Mouse (Mus musculus) lung, adult 2 months (tissue): ENCODE measurements at regions not wholly inside any gene's neighbourhood (a gene's known extent, or its start where the extent isn't known, plus 50 kb on each side); places are given as distances from the start of the nearest gene placed in this dataset.

ENCODE experiments used
- DNase-seq: peaks from one replicate; pipeline ENCODE4 v3.0.0; 2022
- H3K4me1 ChIP-seq: fragments of 200-500 bp; 2 replicates; pipeline ENCODE4 v1.6.1; 2011; ENCODE audit warnings: low read length; ENCODE audit not compliant: control insufficient read depth, insufficient read depth
- H3K4me3 ChIP-seq: fragments of 200-500 bp; replicated peaks from 2 replicates; pipeline ENCODE3; 2011; ENCODE audit warnings: low read depth, mild to moderate bottlenecking, control low read depth, low read length; ENCODE audit errors: extremely low read depth
- CTCF ChIP-seq: fragments of 200-500 bp; IDR thresholded peaks from 2 replicates; pipeline ENCODE4 v1.5.1; 2011; ENCODE audit warnings: mild to moderate bottlenecking, low read length, control low read depth; ENCODE audit not compliant: insufficient read depth
- POLR2A ChIP-seq: fragments of 200-500 bp; IDR thresholded peaks from 2 replicates; pipeline ENCODE4 v1.6.1; 2011; ENCODE audit warnings: low read depth, mild to moderate bottlenecking, control low read depth, low read length, borderline replicate concordance; ENCODE audit errors: extremely low read depth
- WGBS: fragments of 180-500 bp; shearing (Covaris S2); methylation state at CpG from one replicate; pipeline ENCODE4 v1.1.7; 2018; 5-methylcytosine and 5-hydroxymethylcytosine counted together

- DNase-seq: no peak
- TF ChIP-seq POLR2A: no peak
- no peak for TF ChIP-seq CTCF
- no peaks in the 10 kb centered on the region for H3K4me1 ChIP-seq
- WGBS: 70% methylated on average over 1 of the region's 1 CpGs
- no peak overlapping the region for H3K4me3 ChIP-seq
These were observed 431.9 kb downstream of the Gja1 start for GRCm38 (mm10) chr10:56809006-56809405.

GRCm38 (mm10) chr10:56822158-56822557, 445.0 kb downstream of the Gja1 start:
- Histone ChIP-seq H3K4me1 (no peaks in the 10 kb centered on the region), H3K4me3 (no peak overlapping the region)
- DNase-seq: no peak
- 42% methylated on average over 5 of the region's 5 CpGs for WGBS
- TF ChIP-seq POLR2A (no peak), CTCF (no peak)

GRCm38 (mm10) chr10:56831331-56831730, 454.2 kb downstream of the Gja1 start:
- TF ChIP-seq POLR2A (no peak), CTCF (no peak)
- no peak for DNase-seq
- Histone ChIP-seq H3K4me3 (no peak overlapping the region), H3K4me1 (no peaks in the 10 kb centered on the region)
- WGBS: 93% methylated on average over 1 of the region's 1 CpGs

DNA sequence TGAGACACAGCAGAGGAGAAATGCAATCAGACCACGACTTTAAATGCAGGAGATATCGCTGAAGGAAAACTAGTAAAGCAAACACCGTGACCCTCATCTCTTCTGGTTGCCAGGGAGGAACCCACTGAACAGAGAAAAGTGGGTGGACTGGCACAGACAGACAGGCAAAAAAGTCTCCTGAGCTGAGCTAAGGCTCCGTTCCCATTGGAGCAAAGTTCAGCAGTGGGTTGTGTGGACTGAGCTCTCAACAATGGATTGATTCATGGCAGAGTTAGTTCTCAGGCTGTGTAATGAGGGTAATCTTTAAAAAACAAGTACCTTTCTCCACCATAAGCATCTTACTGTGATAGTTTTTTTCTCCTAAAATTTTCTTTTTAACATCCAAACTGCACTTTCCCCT, 454.8 kb downstream of the Gja1 start:
- Histone ChIP-seq H3K4me3 (no peak overlapping the region), H3K4me1 (no peaks in the 10 kb centered on the region)
- TF ChIP-seq CTCF (no peak), POLR2A (no peak)
- no peak for DNase-seq
- WGBS: 70% methylated on average over 4 of the region's 4 CpGs

- TF ChIP-seq POLR2A (no peak), CTCF (no peak)
- no peaks in the 10 kb centered on the region for H3K4me1 ChIP-seq
- no peak overlapping the region for H3K4me3 ChIP-seq
- no peak for DNase-seq
- 91% methylated on average over 4 of the region's 4 CpGs for WGBS
These were observed 459.0 kb downstream of the Gja1 start for GRCm38 (mm10) chr10:56836130-56836529.

GRCm38 (mm10) chr10:56839006-56839495, 461.9 kb downstream of the Gja1 start:
- Histone ChIP-seq H3K4me1 (no peaks in the 10 kb centered on the region), H3K4me3 (no peak overlapping the region)
- WGBS: 74% methylated on average over 9 of the region's 9 CpGs
- TF ChIP-seq CTCF (no peak), POLR2A (no peak)
- no peak for DNase-seq

GRCm38 (mm10) chr10:56839545-56839944, 462.4 kb downstream of the Gja1 start:
- H3K4me1 ChIP-seq: no peaks in the 10 kb centered on the region
- no peak overlapping the region for H3K4me3 ChIP-seq
- DNase-seq: no peak
- WGBS: 53% methylated on average over 2 of the region's 2 CpGs
- TF ChIP-seq POLR2A (no peak), CTCF (no peak)

- TF ChIP-seq POLR2A (no peak), CTCF (peak; percentile 9; the same call in 1 of the 2 replicates)
- DNase-seq: peak; percentile 17
- 67% methylated on average over 5 of the region's 5 CpGs for WGBS
- Histone ChIP-seq H3K4me1 (no peaks in the 10 kb centered on the region), H3K4me3 (no peak overlapping the region)
These were observed 463.6 kb downstream of the Gja1 start for GRCm38 (mm10) chr10:56840732-56841131.

GRCm38 (mm10) chr10:56841486-56841885, 464.4 kb downstream of the Gja1 start:
- Histone ChIP-seq H3K4me3 (no peak overlapping the region), H3K4me1 (no peaks in the 10 kb centered on the region)
- TF ChIP-seq POLR2A (no peak), CTCF (no peak)
- 80% methylated on average over 8 of the region's 8 CpGs for WGBS
- no peak for DNase-seq

GRCm38 (mm10) chr10:56841973-56842372, 464.8 kb downstream of the Gja1 start:
- TF ChIP-seq CTCF (no peak), POLR2A (no peak)
- no peak for DNase-seq
- WGBS: 49% methylated on average over 1 of the region's 1 CpGs
- no peaks in the 10 kb centered on the region for H3K4me1 ChIP-seq
- no peak overlapping the region for H3K4me3 ChIP-seq

DNA sequence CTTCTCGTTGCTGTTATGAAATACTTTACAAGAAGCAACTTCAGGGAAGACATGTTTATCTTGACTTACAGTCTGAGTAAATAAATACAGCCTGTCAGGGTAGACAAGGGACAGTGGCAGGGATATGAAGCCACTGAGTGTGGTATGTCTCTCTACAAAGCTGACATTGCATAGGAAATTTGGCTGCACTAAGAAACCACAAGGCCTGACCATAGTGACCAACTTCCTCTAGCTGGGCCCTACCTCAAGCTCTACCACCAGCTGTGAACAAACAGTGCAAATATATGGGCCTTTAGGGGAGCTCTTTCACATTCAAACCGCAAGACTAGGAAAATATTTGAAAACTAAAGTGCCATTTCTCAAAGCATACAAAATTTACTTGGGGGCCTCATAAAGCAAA, 475.4 kb downstream of the Gja1 start:
- Histone ChIP-seq H3K4me3 (no peak overlapping the region), H3K4me1 (no peaks in the 10 kb centered on the region)
- no peak for DNase-seq
- TF ChIP-seq POLR2A (no peak), CTCF (no peak)
- WGBS: 49% methylated on average over 2 of the region's 2 CpGs
